Mouse (Mus musculus) heart, postnatal 36 days (tissue): ENCODE results near the gene Atg3. TPM values are rescaled to one million over a fixed set of nuclear protein-coding genes. Genes with fewer than 3 reads are reported as not detected.

Source experiments
- DNase-seq, 2 experiments: peaks; one replicate each; pipeline ENCODE4 v3.0.0; 2021 to 2022
- intact Hi-C: fragments of 180-260 bp; cut with DNase I; formaldehyde crosslinking; loops from one replicate; pipeline ENCODE4 v1.15.1; 2025
- total RNA-seq, 2 experiments: library from RNA; stranded (reverse); gene quantifications; 2 replicates each; pipeline ENCODE4 v1.2.3; 2021

Gene Atg3
- 10 to 100 TPM; 22.0 to 22.8 TPM for total RNA-seq

DNA sequence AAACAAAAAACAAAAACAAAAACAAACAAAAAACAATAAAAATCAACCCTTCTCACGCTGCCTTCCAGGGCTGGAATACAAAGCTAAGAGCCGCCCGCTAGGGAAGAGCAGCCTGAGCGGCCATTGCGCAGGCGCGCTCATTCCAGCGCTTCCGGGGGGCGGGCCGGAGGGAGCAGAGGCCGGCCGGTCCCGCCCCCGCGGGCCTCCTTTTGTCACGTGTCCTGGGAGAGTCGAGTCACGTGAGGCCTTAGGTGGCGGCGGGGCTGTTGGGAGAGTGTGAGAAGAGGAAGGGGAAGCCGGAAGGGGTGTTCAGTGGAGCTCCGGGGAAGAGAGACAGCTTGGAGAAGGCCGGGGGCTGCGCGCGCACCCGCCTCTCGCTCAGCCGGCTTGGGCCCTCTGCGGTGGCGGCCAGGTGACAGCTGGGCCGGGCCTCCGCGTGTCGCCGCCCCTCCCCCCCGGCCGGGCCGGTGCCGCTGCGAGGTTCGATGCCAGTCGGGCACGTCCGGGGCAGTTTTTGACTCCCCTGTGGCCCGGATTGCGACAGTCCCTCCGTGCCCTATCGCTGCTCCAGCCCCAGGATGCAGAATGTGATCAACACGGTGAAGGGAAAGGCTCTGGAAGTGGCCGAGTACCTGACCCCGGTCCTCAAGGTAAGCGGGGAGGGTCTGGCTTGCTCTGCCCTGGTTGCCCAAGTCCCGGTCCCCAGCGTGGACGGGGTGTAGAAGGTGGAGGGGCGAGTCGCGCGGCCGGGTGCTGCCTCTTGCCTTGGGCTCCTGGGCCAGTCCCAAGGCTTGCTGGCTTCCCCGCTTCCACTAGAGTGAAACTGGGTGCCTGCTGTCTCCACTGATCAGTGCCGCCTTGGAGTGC, at the start of gene Atg3, which contains the start of gene Slc35a5:
Gene Atg3 (plus strand): TSS at position 264 of the 867 bp plus-strand sequence.
Gene Slc35a5 (minus strand): TSS at position 185 of the 867 bp plus-strand sequence.
- intact Hi-C loops = loop anchor here (5.0 kb wide), 2 partner anchors 66 to 601 kb away; partner anchors contain the start of genes Boc and Ccdc80
- DNase-seq = peak; percentile 93 to 94

DNA sequence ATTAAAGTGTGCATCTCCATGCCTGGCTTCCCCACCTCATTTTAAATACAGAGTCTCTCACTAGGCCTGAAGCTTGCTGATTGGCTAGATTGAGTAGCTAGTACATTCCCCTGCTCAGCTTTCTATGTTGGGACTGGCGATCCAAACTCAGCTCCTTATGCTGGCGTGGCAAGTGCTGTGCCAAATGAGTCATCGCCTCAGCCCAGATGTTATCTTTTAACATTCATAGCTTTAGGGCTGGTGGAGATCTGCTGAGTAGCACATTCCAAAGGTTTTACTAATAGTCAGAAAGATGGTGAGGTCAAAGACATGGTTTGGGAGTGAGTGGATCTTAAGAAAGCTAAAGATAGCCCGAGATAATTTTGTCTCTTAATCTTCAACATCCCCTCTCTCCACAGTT, 48.1 kb upstream of the Atg3 start:
- intact Hi-C loops = no loop called here
- peak; percentile 40 to 50 for DNase-seq

DNA sequence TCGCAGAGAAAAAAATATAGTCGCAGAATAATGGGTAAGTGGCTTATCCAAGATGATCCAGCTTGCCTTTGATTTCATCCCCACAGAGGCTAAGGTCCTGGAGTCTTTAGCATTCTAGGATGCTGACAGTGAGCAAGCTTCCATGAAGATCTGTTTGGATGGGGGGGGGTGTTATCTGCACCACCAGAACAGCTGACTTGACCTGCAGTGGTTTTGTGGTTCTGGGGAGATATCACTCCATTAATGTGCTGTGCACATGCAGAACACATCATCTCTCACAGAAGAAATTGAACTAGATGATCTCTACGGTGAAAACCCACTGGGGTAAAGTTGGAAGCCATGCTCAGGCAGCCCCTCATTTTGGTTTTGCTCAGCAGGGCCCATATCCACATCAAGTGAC, 41.4 kb upstream of the Atg3 start:
- no peak for DNase-seq
- intact Hi-C loops = no loop called here

DNA sequence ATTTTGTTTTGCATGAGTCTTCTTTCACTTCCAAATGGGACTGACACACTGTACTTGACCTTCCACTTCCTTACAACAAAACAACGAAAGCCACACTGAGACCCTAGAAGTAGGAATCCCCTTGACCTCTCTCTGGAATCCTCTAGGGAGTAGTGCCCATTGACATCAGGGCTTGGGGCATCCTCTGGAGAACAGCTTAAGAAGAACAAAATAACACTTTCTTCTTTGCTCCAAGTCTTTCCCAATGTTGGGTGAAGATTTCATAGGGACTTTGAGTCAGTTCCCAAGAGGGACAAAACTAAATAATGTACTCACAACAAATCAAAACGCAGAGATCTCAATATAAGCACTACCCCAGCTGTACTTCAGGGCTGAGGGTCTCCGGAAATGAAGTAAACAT, 39.8 kb upstream of the Atg3 start:
- intact Hi-C loops = no loop called here
- DNase-seq = no peak

DNA sequence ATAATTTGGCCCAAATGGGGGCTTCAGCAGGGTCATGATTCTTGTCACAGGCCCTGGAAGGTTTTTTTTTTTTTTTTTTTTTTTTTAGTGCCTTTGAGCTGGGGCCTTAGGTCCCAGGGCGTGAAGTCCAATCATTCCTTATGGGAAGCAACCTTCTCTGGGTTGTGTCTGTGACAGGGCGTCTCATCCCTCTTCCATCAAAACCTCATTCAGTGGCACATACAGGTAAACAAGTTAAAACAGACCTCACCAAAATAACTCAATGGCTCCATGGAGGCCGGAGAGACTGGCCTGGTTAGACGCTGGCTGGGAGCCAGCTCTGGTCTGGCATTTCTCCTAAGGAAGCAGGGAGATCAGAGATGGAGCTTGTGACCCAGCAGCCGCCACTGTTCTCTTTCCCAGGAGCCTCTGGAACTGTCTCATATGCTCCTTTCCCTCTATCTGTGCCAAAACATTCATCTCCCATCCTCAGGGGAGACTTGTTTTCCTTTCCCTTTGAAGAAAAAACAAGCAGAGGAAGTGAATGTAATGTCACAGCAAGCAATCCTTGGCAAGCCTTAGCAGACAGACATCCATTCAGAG, 37.6 kb upstream of the Atg3 start:
- DNase-seq = peak; percentile 74 to 78
- intact Hi-C loops = loop anchor here (2.0 kb wide), 1 partner anchor 22 kb away; no protein-coding TSS in a partner anchor

DNA sequence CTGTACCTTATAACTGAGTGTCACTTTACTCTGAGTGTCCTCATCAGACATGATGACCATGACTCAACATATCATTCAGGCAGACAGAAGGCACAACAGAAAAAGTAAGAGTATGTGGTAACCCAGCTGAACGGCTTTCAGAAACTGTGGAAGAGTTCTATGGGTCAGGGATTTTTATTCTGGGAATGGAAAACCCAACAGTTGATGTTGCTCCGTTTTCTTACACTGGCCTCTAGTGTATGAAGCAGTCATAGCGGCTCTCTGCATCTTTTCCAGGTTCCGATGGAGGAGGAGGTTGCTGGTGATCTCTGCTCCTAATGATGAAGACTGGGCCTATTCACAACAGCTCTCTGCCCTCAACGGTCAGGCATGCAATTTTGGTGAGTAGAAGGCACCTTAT, 36.0 kb upstream of the Atg3 start:
- intact Hi-C loops = loop anchor here (2.0 kb wide), 1 partner anchor 354 kb away; no protein-coding TSS in a partner anchor
- peak in 1 of 2 experiments; percentile 29 for DNase-seq

DNA sequence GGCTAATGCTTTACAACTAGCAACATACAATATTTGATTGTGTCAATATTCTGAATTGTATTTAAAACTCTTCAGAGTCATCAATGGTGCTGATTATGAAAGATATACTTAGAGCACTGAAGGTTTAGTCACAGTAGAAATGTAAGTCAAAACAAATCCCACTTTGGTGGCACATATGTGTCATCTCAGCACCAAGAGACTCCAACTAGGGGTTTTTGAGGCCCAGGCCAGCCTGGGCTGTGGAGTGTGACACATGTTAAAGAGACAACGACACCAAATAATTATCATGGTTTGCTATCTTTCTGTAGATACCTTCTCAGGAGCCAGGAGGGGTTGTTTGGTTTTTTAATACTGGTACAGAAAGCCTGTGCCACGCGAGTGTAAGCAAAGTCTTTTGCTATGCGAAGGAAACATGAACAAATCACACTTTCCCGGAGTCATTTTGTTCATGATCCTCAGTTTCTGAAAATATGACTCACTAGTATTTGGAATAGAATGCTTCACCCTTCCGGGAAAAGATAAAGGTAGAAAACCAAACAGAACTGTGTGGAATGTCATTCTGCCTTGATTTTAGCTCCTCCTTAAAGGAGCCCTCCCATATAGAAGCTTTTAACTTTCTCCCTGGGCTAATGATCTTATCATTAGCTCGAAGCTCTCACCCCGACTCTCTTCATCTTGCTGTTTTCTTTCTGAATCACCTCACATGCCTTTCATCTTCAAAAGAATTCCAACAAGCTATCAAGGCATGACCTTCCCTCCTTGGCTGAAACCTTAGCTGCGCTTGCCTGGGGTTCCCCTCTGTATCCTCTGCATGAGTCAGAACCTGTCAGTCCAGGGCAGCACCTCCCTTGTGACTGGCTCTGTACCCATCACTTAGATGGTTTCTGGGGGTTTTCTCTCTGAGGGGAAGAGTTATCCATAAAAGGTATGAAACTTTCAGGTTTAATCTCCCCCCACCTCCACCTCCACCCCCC, 34.1 kb upstream of the Atg3 start:
- intact Hi-C loops = no loop called here

DNA sequence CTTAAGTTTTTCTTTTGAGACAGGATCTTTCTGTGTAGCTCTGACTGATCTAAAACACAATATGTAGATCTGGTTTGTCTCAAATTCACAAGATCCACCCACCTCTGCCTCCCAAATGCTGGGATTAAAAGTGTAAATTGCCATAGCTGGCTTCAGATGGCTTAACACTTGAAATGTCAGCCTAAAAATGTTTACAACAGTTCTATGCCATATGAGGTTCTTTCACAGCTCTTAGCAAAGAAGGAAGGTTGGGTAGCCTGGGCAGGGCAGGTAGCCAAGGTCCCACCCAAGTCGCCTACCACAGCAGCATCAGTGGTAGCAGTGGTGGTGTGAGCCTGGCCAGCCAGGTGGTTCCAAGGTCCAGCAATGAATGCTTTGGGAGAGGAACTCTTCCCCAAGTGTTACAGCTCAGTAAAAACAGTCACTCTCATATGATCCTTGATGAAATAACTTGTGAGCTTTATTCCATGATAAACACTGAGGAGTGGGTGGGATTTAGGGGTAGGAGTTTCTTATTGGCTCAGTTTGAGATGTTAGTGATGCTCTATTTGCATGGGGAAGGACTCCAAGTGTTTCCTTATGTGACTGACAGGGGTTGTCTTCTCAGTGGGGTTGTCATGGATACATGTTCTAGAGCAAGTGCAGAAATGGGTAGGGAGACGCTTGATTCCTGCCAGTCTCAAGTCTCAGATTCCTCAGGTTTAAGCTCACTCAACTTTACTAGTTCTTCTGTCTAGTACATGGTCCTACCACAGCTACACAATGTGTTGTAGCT, 30.5 kb upstream of the Atg3 start:
- DNase-seq = no peak
- intact Hi-C loops = no loop called here

More for the DNA sequence above, 34.1 kb upstream of the Atg3 start:
- DNase-seq = no peak

DNA sequence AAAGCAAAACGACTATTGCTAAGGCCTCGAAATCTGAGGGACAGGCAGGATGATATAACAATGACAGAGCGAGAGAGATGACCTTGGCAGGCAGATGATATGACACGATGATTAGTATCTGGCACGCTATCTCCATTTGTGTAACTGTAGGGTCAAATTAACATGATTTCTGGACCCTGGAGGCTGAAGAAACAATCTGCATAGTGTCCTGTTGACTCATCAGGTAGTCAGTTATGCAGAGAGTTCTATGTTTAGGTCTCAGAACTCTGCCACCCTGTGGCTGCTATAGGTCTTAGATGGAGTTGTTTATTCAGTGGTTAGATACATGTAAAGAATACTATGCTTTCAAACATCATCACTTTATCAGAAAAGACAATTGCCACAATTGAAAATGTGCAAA, 16.9 kb upstream of the Atg3 start:
- no peak for DNase-seq
- intact Hi-C loops = loop anchor here (5.0 kb wide), 1 partner anchor 374 kb away; the partner anchor contains the start of gene Cd200r1

DNA sequence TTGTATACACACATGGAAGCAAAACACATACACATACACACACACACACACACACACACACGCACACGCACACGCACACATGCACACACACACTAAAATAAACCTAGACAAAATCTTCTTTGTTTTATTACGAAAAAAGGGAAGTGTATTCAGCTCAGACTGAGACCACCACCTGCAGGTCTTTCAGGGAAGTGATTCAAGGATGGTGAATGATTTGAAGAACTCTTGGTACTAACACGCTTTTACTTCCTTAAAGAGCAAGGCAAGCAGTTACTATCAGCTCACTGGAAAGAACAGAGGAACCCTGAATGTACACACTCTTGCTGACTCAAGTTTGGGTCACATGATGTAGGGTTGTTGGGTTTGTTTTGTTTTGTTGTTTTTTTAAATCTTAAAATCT, 16.0 kb upstream of the Atg3 start:
- intact Hi-C loops = loop anchor here (5.0 kb wide), 1 partner anchor 375 kb away; the partner anchor contains the start of gene Cd200r1
- DNase-seq = no peak

DNA sequence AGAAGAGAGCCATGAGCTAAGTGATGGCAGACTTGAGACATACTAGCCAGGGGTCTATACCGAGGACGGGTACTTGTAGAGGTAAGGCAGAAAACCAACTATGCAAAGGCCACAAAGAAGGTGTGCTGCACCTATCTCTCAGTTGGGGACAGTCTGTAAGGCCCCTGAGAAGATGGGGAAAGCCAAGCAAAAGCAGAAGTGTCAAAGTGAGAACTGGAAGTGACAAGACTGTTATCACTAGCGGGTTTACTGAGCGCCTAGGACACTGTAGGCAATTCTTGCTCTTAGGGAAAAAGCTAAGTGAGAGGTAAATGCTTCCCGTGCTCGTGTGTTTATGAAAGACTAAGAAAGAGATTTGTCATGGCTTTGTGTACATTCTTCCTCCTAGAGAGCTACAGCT, 13.5 kb upstream of the Atg3 start:
- DNase-seq = no peak
- intact Hi-C loops = no loop called here

DNA sequence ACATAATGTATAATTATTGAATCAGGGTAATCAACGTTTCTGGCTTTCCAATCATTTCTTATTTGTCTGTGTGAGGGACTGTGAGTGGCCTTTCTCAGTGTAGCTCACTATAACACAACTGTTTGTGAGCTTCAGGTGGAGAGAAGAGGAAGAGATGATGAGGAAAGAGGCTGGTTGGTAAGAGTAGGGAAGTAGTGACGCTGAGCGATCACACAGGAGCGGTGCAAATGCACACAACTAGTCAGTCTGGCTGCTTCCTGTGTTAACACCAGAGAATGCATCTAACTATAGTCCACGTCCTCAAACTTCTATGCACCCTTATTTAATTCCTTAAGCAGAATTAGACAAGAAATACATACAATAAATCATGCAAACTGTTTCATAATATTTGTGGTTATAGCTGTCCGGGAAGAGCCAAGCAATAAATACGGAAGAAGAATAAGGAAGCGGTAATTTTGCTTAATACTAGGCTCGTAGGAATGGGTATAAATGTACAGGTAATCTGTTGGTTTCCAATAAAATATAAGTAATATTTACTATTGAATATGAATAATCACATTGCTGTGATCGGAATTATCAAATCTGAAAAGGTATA, 10.0 kb upstream of the Atg3 start:
- no peak for DNase-seq
- intact Hi-C loops = no loop called here

DNA sequence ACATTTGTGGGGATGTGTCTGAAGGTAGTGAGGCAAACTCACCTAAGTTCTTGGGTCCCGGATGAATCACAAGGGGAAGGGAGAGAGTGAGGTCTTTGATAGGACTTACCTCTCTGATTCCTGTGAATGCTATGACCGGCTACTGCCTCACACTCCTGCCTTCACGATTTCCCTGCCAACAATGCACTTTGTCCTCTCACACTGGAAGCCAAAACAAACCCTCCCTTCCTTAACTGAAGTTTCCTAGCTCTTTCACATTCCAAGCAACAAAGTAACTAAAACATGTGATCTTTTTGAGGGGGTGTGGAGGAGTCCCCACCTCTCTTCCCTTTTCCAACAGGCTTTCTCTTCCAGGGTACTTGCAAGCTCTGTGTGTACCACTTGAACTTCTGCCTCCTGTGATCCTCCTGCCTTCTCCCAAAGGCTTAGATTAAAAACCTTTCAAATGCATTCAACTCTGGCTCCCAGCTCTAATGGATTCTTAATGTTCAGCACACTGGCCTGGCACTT, 3.8 kb upstream of the Atg3 start:
- intact Hi-C loops = loop anchor here (5.0 kb wide), 2 partner anchors 62 to 597 kb away; partner anchors contain the start of genes Boc and Ccdc80
- no peak for DNase-seq

DNA sequence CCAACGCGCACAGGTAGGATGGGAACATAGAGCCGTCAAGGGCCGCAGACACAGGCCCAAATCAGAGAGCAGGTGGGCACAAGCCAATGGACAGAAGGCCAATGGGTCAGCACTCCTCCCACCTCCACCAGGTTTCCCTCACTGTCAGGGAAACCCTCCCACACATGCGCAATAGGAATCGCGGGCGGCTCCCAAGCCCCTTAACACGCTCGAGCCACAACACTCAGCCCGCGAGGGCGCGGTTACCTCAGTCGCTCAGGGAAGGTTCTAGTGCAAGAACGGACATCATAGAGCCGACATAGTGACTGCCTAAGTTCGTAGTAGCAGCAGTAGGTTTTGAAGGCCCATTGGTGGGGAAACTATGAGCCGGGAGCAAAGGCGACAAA, 456 bp upstream of the Atg3 start:
- DNase-seq = peak in 1 of 2 experiments; percentile 72

DNA sequence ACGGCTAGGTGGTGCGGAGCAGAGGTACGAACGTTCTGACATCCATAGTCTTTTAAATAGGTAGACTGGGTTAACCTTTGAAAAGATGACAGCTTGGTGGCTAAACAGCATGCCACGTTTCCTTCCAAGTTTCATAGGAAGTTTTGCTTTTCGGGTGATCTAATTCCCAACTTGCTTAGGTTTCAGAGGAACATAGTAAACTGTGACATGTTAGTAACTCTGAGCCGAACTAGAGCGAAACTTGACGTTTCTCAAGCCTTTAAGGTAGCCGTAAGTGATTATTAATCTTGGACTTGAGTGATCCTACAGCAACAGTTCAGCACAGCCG, 768 bp downstream of the Atg3 start:
- intact Hi-C loops = loop anchor here (5.0 kb wide), 2 partner anchors 67 to 602 kb away; partner anchors contain the start of genes Boc and Ccdc80
- DNase-seq = no peak

More for the DNA sequence above, 456 bp upstream of the Atg3 start:
- intact Hi-C loops = loop anchor here (5.0 kb wide), 2 partner anchors 66 to 601 kb away; partner anchors contain the start of genes Boc and Ccdc80

DNA sequence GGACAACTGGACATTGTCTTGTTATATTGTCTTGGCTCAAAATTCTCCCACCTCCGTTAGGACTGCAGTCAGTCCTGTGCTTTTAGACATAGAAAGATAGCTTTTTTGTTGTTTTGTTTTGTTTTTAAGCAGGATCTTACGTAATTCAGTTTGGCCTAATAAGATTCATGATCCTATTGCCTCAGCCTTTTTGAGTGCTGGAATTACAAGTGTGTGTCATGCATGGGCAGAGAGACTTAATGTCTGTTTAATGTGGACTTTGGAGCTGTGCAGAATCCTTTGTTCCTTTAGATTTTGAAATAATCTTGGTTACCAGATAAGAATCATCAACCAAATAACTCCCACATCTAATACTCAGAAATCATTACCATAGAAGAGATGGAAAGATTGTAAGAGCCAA, 20.0 kb downstream of the Atg3 start:
- intact Hi-C loops = no loop called here

DNA sequence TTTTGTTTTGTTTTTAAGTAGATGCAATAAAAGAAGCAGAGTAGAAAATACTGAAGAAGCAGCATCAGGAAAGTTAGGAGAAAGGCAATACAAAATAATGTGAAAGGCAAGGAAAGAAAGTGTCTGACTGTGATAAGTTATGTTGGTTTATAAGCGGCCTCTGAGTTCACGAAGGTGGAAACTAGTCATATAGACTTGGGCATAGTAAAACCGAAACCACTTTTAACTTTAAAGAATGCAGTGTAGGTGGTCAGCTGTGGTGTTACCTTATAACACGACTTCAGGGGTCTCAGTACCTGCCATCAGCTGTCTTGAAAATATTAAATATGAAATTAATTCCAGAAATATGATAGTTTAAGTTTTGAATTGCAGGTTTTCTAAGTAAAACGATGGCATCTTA, 23.2 kb downstream of the Atg3 start:
- intact Hi-C loops = no loop called here

More for the DNA sequence above, 20.0 kb downstream of the Atg3 start:
- DNase-seq = no peak

DNA sequence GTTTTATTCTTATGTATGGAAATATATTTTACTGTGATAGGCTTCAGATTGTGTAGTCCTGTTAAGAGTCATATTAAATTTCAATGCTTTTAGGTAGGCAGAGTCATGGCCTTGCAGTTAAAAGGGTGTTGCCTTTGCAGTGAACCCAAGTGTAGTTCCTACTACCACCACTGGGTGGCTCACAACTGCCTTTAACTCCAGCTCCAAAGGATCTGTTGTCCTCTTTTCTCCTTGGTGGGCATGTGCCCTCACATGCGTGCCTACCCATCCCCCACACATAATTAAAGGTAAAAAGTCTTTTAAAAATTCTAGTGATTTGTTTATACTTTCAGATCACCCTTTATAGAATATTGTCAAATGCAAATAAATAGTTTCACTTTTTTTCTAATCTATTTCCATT, 34.0 kb downstream of the Atg3 start:
- intact Hi-C loops = no loop called here
- peak; percentile 72 to 80 for DNase-seq

More for the DNA sequence above, 23.2 kb downstream of the Atg3 start:
- DNase-seq = no peak

DNA sequence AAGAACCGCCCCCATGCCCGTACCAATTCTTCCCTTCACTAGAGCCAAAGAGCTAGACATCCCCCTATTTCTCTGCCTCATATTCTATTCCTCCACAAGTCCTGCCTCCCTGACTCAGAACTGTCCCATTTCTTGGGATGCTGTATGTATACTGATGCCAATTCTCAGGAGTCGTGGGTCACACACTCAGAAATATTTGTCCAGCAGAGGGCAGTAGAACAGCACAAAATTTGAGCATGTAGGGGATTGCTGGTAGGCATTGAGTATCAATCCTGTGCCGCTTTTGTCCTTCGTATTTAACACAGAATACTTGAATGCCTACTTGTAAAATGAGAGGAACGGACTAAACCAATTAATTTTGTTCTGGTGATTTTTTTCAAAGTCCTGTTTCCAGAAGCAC, 38.2 kb downstream of the Atg3 start:
- intact Hi-C loops = loop anchor here (1.0 to 5.0 kb wide), 5 partner anchors 86 to 433 kb away; no protein-coding TSS in a partner anchor
- peak; percentile 61 to 63 for DNase-seq
